Mouse (Mus musculus) lung, postnatal 0 days (tissue): ENCODE data around the gene Usp29. TPM values are rescaled to one million over a fixed set of nuclear protein-coding genes. Genes with fewer than 3 reads are reported as not detected.

Source experiments
- ATAC-seq: fragments of 200-750 bp; cut with Nextera tagmentation; 2 replicates; pipeline ENCODE4 v1.8.0; 2017; ENCODE audit warnings: moderate library complexity
- DNase-seq: peaks from one replicate; pipeline ENCODE4 v3.0.0-alpha.2; 2016; ENCODE audit warnings: low spot score
- H3K27ac ChIP-seq: fragments of 300-500 bp; sonication (generic); 2 replicates; pipeline ENCODE4 v1.5.1; 2014; ENCODE audit warnings: antibody characterized with exemption, mild to moderate bottlenecking, low read length, mixed read lengths
- H3K27me3 ChIP-seq: fragments of 300-500 bp; sonication (generic); replicated peaks from 2 replicates; pipeline ENCODE4 v1.6.1; 2014; ENCODE audit warnings: low read length, mixed read lengths; ENCODE audit not compliant: insufficient read depth
- H3K36me3 ChIP-seq: fragments of 300-500 bp; sonication (generic); 2 replicates; pipeline ENCODE4 v1.6.1; 2014; ENCODE audit warnings: low read length, mixed read lengths; ENCODE audit not compliant: insufficient read depth
- H3K4me1 ChIP-seq: fragments of 300-500 bp; sonication (generic); 2 replicates; pipeline ENCODE4 v1.6.1; 2014; ENCODE audit warnings: antibody characterized with exemption, low read depth, low read length, mixed read lengths; ENCODE audit not compliant: insufficient read depth
- H3K4me2 ChIP-seq: fragments of 300-500 bp; sonication (generic); replicated peaks from 2 replicates; pipeline ENCODE4 v1.6.1; 2014; ENCODE audit warnings: low read depth, mild to moderate bottlenecking, low read length, moderate library complexity, mixed read lengths
- H3K4me3 ChIP-seq: fragments of 300-500 bp; sonication (generic); 2 replicates; pipeline ENCODE4 v1.5.1; 2014; ENCODE audit warnings: low read depth, low read length
- H3K9ac ChIP-seq: fragments of 300-500 bp; sonication (generic); replicated peaks from 2 replicates; pipeline ENCODE4 v1.6.1; 2014; ENCODE audit warnings: low read depth, mild to moderate bottlenecking
- H3K9me3 ChIP-seq: fragments of 300-500 bp; sonication (generic); 2 replicates; pipeline ENCODE4 v1.6.1; 2016; ENCODE audit warnings: low read length, mixed read lengths
- CTCF ChIP-seq: IDR thresholded peaks from 2 replicates; pipeline ENCODE4 v1.5.1; 2016; ENCODE audit warnings: antibody characterized with exemption, mild to moderate bottlenecking
- EP300 ChIP-seq: IDR thresholded peaks from 2 replicates; pipeline ENCODE4 v1.6.1; 2016; ENCODE audit warnings: antibody characterized with exemption, mild to moderate bottlenecking, control low read depth
- WGBS: fragments of 180-500 bp; shearing (Covaris S2); extraction: QIAGEN DNeasy Blood & Tissue Kit; methylation state at CpG from one replicate; pipeline ENCODE4 v1.1.7; 2014; 5-methylcytosine and 5-hydroxymethylcytosine counted together
- polyA plus RNA-seq: library from polyadenylated mRNA; unstranded; fragments of >200 nt; fragmentation: Nextera tagmentation; extraction: Ambion mirVana; gene quantifications from 2 replicates; pipeline ENCODE4 v1.2.1, GENCODE M21; 2015

Usp29 gene
- polyA plus RNA-seq, 1 experiment from 2014 or later: 1.1 TPM

DNA sequence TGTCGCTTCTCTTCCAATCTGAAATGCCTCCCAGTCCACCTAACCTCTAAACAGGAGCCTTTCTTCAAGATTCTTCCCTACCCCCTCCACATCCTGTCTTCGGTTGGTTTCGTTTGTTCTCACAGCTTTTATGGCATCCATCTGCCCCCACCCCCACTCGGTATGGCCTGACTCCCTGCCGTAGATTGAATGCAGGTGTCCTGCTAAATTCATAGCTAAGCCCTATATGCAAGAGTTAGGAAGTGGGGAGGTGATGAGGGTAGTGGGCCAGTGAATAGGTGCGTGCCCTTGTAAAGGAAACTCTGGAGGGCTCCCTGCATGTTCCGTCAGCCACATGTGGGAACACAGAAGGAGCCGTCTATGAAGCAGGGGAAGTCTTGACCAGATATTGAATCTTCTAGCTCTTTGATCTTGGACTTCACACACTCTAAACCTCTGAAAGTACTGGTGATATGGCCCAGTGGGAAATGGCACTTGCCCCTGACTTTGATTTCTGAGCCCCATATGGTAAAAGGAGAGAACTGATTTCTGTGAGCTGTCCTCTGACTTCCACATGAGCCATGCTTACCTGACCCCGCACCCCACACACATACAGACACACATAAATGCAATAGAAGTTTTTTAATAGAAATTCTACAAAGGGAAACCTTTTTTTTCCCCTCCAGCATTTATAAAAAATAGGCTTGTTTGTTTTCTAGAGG, 68.9 kb downstream of the Usp29 start:
- ATAC-seq: no peak
- no peaks in the 10 kb centered on the region for H3K9me3 ChIP-seq

DNA sequence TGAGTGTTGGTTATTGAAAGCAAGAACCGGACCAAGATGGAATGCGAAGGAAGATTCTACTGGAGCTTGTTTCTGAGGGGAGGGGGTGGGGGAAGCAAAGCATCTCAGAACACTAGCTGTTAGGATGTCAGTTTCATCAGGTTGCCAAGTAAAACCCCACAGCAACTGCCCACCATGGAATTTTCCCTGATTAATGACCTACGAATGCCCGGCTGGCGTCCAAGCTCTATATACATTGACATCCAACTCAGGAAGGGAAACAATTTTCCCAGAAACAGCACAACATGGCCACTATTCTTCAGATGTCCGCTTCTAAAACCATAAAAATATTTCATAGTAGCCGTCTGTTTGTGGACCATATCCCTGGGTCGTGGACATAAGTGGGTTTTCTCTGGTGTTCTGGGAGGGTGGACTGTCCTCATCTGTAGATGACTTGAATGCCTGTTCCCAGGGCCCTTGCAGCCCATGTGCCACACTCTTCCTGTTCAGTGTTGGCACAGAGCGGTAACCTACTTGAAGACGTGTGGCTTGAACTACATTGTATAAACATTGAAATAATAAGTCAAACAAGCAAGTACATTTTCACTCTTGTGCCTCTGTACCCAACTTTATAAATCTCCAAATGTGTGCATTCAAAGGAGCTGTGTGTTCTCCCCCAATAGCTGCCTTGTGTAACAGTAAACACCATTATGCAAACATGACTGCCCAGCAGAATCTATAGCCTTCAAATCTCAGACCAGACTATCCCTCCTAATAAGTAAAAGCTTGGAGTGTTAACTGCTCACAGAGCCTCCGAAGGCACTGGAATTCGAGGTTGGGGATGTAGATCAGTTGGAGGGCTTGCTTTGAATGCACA, 70.4 kb downstream of the Usp29 start:
- Histone ChIP-seq H3K9me3 (no peaks in the 10 kb centered on the region), H3K27ac (no peak overlapping the region), H3K9ac (no peak overlapping the region), H3K27me3 (no peaks in the 10 kb centered on the region), H3K4me2 (no peak overlapping the region), H3K4me3 (no peak overlapping the region), H3K4me1 (no peaks in the 10 kb centered on the region), H3K36me3 (no peaks in the 10 kb centered on the region)
- ATAC-seq (peak; percentile 61; the same call in 1 of the 2 replicates), DNase-seq (peak; percentile 47)
- no peak for TF ChIP-seq EP300
- no peak for TF ChIP-seq CTCF
- WGBS: 34% methylated on average over 12 of the region's 12 CpGs

More for the DNA sequence above, 68.9 kb downstream of the Usp29 start:
- Histone ChIP-seq H3K36me3 (no peaks in the 10 kb centered on the region), H3K4me2 (no peak overlapping the region), H3K27me3 (no peaks in the 10 kb centered on the region), H3K27ac (no peak overlapping the region), H3K9ac (no peak overlapping the region), H3K4me3 (no peak overlapping the region), H3K4me1 (no peaks in the 10 kb centered on the region)
- no peak for DNase-seq
- TF ChIP-seq CTCF: no peak
- no peak for TF ChIP-seq EP300
- WGBS: 59% methylated on average over 9 of the region's 9 CpGs

DNA sequence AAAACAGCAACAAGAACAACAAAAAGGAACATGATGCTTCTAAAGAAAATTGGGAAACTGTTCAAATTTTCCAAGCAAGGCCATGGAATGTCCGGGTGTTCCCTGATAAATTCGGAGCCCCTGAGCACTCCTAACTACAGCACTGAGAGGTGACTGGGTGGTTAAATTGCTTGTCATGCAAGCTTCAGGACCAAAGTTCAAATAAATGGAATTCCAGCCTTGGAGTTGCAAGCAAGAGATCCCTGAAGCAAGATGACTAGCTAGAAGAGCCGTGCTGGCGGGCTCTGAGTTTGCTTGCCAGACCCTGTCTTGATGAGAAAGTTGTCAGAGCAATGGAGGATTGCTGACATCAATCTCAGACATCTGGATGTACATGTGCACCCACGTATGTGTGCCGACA, 71.3 kb downstream of the Usp29 start:
- Histone ChIP-seq H3K27ac (no peak overlapping the region), H3K9me3 (no peaks in the 10 kb centered on the region), H3K27me3 (no peaks in the 10 kb centered on the region), H3K36me3 (no peaks in the 10 kb centered on the region), H3K4me3 (no peak overlapping the region), H3K4me1 (no peaks in the 10 kb centered on the region), H3K9ac (no peak overlapping the region), H3K4me2 (no peak overlapping the region)
- DNase-seq: no peak
- 60% methylated on average over 6 of the region's 6 CpGs for WGBS
- TF ChIP-seq CTCF (no peak), EP300 (no peak)
- no peak for ATAC-seq

DNA sequence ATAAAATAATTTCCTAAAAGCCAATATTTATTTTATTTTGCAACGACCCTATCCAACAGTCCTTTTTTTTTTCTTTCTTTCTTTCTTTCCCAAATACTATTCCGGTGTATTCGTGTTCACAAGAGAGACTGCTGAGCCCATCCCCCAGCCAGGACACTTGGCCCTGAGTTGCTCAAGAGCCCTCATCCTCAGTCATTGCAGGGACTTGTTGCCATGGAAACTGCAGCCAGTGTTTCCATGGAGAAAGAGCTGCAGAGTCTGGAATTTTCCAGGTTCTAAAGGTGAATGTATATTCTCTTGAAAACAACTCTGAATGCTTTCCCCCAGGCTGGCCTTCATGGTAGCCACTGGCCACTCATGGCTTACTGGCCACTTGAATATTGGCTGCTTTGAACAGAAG, 80.2 kb downstream of the Usp29 start:
- no peaks in the 10 kb centered on the region for H3K27me3 ChIP-seq
- H3K4me2 ChIP-seq: no peak overlapping the region
- 18% methylated on average over 3 of the region's 3 CpGs for WGBS
- no peaks in the 10 kb centered on the region for H3K36me3 ChIP-seq
- no peak overlapping the region for H3K9ac ChIP-seq
- TF ChIP-seq CTCF: no peak
- TF ChIP-seq EP300: no peak
- no peak overlapping the region for H3K4me3 ChIP-seq
- ATAC-seq: no peak
- no peaks in the 10 kb centered on the region for H3K9me3 ChIP-seq
- DNase-seq: peak; percentile 13
- no peaks in the 10 kb centered on the region for H3K4me1 ChIP-seq
- H3K27ac ChIP-seq: no peak overlapping the region

DNA sequence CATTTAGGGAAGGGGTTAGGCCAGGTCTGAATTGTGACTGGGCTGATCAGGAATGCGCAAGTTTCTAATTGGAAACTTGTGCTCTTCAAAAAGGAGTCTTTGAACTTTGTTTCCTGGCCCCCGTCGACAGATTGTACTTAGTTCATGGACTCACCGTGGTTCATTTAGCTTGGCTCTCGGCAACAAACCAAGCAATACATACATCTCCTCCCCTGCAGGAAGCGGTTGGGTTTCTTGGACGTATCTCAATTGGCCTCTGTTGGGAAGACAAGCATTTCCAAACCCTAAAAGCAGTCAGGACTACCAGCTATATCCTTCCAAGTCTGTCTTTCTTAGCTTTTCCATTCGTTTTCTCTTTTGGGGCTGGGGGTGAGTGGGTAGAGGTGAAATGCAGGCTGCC, 84.6 kb downstream of the Usp29 start:
- TF ChIP-seq CTCF (no peak), EP300 (no peak)
- no peaks in the 10 kb centered on the region for H3K9me3 ChIP-seq
- no peak overlapping the region for H3K27ac ChIP-seq
- H3K27me3 ChIP-seq: no peaks in the 10 kb centered on the region
- no peaks in the 10 kb centered on the region for H3K36me3 ChIP-seq
- 68% methylated on average over 8 of the region's 8 CpGs for WGBS
- no peak for ATAC-seq
- H3K4me2 ChIP-seq: no peak overlapping the region
- no peak overlapping the region for H3K4me3 ChIP-seq
- H3K4me1 ChIP-seq: no peaks in the 10 kb centered on the region
- H3K9ac ChIP-seq: no peak overlapping the region
- no peak for DNase-seq

DNA sequence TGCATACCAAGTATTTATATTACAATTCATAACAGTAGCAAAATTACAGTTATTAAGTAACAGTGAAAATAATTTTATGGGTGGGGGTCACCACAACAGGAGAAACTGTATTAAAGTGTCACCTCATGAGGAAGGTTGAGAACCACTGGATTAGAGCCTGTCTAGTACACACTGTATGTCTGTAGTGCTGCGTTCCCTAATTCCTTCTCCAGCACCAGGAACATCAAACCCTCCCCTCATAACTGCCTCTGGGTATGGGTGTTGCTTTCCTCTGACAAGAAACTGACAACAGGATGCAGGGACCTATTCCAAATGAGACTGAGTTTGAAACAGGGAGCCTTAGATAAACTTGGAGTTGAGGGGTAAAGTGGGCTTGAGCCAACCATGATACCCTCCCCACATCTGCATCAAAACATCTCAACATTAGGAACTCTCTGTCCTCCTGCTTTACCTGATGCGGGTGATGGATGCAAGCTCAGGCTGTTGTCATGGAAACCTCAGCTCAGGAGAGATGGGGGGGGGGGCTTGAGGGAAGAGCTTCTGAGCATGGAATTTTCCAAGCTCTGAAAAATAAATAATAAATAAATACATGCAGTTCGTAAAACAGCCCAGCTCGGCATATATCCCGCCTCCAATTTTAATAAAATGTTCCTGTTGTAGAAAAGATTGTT, 86.5 kb downstream of the Usp29 start:
- H3K4me1 ChIP-seq: no peaks in the 10 kb centered on the region
- TF ChIP-seq EP300 (no peak), CTCF (no peak)
- no peak overlapping the region for H3K9ac ChIP-seq
- H3K4me3 ChIP-seq: no peak overlapping the region
- no peaks in the 10 kb centered on the region for H3K27me3 ChIP-seq
- H3K4me2 ChIP-seq: no peak overlapping the region
- ATAC-seq (no peak), DNase-seq (no peak)
- H3K36me3 ChIP-seq: no peaks in the 10 kb centered on the region
- no peaks in the 10 kb centered on the region for H3K9me3 ChIP-seq
- 86% methylated on average over 5 of the region's 5 CpGs for WGBS
- H3K27ac ChIP-seq: no peak overlapping the region
